Mouse (Mus musculus) testis, postnatal 10 days (tissue): ENCODE measurements around the gene Hhat.
A peak's percentile ranks its signal among the peaks of the same experiment; 100 is the strongest.

ENCODE experiments used
- DNase-seq: peaks from one replicate; pipeline ENCODE4 v3.0.0; 2021; ENCODE audit warnings: low spot score

The Hhat gene

DNA sequence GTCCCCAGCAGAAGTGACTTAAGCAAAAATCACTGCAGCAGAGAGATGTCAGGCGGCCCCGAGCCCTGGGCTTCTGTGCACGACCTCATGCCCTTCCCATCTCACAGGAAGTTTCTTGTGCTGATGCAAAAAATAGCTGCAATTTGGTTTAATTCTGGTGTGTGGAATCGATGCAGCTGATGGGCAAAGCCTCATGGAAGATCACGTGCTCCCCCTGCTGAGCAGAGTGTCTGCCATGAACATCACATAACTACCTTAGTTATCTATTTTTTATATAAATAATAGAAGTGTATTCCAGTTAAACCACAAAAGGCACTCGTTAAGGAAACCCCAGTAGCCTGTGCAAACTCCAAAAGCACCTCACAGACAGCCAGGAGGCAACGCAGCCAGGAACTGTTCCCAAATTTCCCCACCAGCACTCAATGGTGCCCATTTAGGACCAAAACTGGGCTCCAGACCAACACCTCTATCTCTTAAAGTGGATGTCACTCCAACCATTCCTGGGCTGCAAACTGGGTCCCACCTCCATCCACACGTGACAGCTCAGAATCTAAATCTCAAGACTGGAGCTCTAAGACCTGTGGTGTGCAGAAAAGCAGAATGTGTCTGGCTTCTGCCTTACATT is 118.9 kb downstream of the Hhat start:
- DNase-seq = no peak

DNA sequence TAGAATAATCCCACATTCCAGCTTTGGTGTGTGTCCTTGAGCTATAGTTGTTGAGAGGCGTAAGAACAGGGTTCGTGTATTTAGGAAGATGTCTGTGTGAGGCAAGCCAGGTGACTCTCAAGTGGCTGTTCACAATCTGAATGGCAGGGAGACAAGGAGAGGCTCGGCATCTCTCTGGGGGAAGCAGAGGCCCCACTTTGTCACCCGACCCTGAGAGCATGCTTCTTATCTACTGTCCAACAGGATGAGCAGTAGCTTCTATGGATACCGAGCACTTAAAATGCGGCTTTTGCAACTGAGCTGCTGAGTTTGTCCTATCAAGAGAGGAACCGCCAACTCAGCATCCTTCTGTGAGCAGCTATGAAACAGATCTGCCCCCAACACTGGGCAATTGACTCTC is 120.4 kb downstream of the Hhat start:
- no peak for DNase-seq

DNA sequence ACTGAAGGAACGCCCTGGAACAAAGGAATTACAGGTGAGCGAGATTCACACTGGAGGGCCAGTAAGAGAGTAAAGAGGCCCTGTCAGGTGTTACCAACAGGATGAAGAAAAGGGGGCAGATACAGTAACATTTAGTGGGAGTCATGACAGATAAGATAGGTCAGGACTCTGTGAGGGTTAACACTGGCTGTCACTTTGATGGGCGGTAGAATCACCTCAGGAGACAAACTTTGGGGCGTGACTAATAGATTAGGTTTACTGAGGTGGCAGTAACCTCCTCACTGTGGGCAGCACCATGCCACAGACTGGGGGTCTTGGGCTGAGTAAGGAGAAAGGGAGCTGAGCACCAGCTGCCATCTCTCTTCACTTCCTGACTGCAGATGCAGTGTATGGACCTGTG is 121.0 kb downstream of the Hhat start:
- no peak for DNase-seq

DNA sequence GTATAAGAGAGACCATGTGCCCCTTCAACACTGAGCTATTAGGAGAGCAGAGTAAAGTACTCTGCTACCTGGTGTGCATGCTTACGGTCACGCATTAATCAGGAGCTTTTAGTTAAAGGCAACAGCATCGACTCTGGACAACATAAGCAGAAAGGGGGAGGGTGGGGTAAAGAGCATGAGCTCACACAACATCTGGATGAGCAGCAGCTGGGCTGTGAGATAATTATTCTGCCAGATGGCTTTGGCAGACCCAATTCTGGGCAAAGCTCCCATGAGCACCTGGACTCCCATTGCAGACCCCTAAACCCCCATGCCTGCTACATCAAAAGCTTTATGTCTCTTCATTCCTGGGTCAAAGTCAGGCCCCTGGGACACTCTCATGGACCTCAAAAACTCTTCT is 121.8 kb downstream of the Hhat start:
- DNase-seq = no peak

DNA sequence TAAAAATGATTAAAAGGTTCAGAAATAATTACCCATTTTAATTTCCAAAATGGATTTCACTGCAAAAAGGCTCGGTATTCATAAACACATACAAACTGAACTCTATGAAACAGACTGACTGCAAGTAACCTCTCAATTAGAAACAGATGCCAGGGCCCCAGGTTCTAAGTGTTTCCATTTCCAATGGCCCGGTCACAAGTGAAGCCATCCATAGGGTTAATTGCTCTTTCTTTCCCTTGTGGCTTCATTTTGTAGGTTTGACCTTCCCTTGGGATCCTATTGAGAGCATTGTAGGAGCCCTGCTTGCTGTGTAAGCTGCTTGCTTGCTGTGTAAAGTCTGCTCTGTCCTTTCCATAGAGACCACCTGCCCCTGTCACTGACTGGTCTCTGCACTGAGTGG is 123.7 kb downstream of the Hhat start:
- DNase-seq = no peak

DNA sequence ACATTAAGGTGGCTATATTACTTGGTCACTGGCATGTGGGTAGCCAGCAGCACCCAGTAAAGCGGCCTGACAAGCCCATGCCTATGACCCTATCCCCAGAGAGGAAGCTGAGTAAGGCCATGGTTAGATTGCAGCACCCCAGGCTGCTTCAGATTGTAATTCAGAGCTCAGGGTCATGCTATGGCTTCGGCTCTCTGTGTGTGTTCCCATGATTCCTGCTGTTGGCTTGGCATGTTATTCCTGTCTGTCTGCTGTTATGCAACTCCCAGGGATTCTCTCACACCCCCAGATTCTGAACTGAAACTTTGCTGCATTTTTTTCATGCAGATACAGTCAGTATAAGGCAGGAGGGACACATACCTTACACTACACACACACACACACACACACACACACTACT is 128.9 kb downstream of the Hhat start:
- DNase-seq = no peak

DNA sequence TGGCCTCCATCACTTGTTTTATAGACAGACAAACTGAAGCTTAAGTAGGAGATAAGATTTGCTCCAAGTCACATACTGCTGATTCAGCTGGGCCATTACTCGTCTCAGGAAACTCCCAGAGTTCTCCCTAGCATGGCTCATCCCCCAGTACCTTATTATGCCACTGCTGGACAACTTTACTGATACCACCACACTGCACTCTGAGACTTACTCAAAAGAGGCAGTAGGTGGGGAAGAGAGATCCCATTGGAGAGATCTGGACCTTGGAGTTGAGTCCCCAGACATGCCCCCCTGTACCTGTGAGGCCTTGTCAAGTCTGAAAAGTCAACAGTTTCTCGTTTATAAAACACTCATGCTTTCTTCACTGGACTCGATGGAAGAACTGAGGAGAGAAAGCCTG is 131.8 kb downstream of the Hhat start:
- DNase-seq = no peak

DNA sequence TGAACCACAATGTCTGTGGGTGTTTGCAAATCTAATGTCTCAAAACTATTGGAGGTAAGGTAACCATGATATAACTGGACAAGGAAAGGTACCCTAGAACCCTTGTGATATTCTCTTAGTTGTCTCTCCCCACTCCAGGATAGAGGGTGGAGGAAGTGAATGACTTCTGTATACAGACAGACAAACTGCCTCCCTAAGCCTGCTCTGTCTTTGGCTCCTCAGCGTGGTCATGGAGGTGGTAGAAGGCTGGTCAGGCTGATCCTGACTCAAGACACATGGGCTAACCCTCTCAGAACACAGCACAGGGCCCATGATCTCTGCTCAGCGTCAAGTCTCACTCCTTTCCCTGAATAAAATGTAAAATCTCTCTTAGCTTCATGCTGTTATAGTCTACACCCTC is 149.2 kb downstream of the Hhat start:
- DNase-seq = no peak

DNA sequence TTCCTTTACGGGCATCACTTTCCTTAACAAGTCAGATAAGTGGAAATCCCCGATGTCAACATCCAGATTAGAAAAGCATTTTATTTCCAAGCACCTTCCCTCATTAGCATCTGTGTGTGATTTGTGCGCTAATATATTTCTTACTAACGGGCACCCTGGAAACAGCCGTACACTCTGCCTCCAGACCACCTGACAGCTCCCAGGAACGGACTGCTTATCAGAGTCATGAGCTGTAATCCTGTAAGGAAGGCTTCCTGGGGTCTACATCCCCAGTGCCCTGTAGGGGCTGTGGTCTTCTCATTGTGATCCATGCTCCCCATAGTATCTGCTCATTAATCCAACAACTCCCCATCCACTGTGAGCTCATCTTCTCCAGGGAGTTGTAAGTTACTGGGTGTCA is 157.8 kb downstream of the Hhat start:
- no peak for DNase-seq

DNA sequence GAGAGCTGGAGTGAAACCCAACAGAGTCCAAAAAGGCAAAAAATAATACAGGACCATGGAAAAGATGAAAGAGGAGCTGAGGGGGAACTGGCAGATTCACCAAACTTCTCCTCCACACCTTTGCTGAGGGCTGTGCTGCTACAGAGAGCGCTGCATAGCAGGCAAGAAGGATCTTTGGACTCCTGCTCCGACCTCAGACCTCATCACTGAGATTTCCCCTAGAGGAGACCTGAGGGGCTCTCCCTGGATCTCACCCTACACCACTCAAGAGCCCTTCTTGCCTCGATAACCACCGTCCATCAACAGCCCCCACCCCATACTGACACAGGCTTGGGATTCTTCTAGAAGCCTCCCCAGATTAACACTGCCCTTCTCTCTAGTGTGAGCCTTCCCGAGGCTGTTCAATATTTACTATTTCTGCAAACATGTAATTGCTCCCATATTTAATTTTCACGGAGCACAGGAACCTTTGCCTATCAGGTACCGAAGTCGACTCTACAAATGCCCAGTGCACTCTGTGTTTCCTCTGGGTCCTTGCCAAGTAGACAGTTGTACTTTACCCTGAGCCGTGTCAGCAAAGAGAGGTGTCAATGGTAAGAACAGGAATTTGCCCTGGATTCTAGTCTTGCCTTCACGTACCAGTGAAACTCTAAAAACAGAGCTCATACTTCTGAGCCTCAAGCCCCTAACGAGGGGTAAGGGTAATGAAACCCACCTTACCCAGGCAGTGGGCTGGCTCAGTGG is 158.9 kb downstream of the Hhat start:
- no peak for DNase-seq

DNA sequence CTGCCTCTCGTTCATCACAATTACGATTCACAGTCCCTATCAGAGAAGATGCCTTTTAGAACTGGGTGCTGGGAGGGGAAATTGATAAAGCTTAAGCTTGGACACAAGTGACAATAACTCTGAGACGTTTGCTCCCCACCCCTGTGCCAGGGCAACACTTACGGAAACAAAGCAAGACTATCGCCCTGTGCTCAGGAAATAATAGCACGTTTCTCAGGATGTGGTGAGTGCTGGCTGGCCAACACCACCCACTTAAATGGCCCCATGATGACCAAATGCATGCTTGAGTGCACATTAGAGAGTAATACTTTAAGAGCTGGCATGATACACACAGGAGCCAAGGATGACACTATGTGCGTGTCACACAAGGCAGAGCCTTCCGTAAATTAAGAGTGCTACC is 164.1 kb downstream of the Hhat start:
- DNase-seq = no peak

DNA sequence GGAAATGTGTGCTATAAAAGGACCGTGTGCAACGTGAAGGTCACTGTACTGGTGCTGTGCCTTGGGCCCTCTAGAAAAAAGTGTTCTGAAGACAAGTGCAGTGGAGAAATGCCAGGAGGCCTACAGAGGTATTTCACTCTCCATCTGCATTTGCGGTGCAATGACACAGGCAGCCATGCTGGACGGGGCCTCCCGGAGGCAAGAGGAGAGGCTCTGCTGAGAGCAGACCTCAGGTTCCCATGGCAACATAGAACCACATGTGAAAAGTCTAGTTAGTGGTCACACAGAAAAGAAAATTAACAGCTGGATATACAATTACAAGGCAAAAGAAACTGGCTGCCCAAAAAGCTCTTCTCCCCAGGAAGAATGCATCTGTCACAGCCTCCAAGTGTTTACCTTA is 166.6 kb downstream of the Hhat start:
- DNase-seq = no peak

DNA sequence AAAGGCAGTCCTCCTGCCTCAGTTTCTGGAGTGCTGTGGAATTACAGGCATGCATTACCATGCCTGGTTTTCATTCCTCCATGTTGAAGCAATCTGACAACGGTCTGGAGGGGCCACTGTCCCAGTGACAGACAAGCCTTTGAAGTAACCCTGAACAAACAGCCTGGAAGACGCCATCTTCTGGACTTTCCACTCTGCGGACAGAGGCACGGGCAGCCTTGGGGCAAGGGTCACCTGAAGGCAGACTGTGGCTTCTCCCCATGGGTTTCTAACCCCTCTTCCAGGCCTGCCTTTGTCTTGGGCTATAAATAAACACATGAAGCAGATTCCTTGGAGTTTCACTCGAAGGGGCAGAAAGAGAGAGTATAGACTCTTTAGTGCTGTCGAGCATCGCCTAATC is 167.5 kb downstream of the Hhat start:
- no peak for DNase-seq

DNA sequence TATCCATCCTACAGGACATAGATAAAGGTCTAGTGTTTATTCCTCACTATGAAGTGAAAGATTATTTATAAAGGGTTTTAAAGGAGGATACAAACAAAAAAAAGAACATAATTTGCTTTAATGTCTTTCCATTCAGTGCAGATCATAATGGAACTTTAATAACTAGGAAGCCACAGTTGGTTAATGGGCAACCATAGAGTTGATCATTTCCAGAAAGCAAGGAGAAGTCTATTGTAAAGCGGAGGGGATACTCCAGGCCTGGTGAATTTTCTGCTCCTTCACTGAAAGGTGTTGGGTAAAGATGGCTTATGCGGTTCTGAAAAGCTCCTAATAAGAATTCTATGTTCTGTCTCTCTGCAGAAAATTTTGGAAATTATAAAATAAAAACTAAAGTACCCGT is 169.8 kb downstream of the Hhat start:
- no peak for DNase-seq

DNA sequence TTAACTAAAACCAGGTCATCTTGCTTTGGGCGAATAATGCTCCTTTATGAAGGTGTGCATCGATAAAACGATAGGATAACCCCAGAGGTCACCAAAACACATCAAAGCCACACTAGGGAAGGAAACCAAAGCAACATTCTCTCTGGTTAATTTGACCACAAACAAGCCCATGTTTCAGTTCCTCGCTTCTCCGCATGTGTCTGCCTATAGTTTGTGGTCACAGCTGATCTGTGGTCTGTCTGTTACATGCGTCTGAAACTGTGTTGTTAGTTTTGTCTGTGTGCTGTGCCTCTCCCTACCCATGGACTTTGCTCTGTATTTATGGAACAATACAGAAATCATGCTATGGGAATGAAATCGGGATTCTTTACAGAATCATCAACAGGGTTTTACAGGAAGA is 171.3 kb downstream of the Hhat start:
- no peak for DNase-seq

DNA sequence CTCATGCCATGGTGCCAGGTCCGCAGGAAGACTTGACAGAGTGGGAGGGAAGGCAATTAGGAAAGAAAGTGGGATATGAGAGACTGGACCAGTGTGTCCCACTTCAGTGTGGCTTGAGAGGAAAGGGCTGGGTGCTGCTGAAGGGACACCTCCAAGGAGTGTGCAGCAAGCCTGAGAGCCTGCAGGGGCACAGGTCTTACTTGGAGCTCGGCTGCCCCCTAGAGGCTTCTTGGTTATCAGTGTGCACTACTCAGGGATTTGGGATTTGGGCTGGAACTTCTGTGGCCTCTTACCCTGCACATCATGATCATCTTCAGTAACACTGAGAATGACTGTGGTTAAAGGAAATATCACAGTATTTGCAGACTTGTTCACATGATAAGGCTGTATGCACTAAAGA is 172.6 kb downstream of the Hhat start:
- DNase-seq = peak; percentile 91

DNA sequence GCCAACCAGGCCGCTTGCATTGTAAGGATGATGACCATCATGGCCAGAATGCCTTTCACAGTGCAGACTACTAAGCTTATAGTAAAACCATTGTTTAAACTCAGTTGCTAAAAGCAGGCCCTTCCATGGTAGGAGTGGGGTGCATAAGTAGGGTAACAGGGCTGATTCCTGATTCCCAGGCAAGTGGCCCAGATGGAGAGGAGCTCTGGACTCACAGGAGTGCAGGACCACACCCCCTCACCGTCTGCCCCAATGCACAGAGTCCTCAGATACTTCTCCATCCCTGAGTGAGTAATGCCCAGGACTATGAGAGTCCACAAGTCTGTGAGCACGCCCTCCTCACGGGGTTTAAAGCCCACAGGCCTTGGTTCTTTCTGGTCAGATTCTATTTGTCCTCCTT is 175.6 kb downstream of the Hhat start:
- no peak for DNase-seq

DNA sequence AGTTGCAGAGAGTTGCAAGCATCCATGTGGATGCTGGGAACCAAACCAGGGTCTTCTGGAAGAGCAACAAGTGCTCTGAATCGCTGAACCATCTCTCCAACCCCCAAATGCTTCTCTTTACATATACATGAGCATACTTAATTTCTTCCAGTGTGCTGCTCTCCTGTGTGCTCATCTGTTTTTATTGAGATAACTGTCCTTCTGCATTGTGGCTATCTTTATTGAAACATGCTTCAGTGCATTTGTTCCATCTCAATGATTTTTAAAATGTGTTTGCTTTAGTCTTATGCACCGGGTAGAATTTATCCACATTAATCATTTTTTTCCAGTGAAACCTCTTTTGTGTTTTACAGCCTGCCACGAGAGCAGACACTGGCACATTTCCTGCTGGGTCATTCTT is 177.5 kb downstream of the Hhat start:
- DNase-seq = no peak

DNA sequence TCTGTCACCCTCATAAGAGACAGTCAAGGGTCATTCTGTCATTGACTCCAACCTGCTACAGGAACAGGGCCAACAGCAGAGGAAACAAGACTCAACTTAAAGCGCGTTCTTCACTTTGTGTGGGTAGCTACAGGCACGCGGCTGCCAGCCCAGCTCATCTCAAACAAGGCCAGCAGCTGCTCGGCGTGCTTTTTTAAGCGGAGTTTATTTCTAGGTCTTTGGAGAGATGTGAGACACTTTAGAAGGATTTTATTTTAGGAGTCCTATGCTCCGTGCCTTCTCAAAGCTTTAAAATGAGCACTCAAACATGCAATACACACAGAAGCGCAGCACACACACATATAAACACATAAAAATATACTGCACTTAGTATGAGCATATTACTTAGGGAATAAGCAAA is 183.6 kb downstream of the Hhat start:
- peak; percentile 15 for DNase-seq

DNA sequence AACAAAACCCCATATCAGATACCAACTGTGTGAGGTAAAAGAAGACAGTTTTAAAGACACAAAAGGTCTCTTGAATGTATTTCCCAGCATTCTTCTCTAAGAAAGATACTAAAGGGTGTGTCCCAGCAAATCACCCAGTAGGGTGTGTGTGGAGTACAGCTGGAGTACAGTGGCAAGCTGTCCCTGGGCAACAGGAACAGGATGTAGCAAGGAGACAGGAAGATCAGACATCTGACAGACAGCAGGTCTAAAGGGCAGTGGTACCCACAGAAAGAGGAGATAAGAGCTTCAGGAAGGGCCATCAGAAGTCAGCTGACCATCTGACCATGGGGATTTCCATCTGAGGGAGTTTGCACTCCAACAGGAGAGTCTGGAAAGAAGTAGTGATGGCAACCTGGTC is 185.7 kb downstream of the Hhat start:
- peak; percentile 30 for DNase-seq

DNA sequence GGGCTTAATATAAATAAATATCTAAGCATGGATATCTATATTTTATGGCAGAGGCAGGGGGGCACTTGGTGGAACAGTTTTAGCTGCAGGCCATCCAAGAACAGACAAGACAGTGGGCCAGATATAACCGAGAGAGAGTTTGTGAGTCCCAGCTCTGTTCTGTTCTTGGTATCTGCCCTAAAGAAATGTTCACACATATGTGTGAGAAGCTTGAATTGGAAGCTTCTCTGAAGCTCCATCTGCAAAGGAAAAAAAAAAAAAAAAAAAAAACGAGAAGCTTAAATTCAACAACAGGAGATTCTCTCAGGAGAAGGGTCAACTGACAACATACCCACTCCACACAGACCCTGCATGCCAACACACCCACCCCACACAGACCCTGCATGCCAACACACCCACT is 188.1 kb downstream of the Hhat start:
- no peak for DNase-seq

DNA sequence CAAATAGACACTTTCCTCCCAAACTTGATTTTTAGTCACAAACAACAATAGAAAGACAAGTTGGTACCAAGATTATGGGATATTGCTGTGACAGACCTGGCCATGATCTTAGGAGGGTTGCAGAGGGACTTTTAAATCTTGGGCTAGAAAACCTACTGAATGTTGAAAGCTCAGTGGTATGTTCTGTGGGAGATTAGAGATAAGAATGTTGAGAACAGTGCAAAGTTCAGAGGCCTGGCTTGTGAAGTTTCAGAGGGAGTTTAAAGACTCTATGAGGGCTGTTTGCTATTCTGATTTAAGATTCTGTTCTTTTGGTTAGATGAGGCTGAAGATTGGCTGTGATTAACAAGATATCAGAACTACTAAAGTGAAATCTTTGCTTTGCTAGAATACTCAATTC is 206.3 kb downstream of the Hhat start:
- no peak for DNase-seq

DNA sequence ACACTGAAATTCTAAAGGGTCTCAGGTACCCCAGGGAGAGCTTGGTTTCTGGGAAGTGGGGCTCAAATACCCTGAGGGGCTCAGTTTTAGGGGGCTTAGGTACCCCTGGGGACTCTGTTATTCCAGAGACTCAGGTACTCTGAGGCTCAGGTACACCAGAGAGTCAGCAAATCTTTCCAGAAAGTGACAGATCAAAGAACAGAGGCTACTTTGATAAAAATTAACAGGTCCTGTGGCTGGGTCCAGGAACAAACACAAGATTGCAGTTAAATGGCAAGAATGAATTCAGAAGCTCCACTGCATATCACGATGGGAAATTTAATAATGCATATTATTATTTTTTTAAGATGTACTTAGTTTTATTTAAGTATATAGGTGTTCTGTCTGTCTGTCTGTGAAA is 211.7 kb downstream of the Hhat start:
- DNase-seq = no peak

DNA sequence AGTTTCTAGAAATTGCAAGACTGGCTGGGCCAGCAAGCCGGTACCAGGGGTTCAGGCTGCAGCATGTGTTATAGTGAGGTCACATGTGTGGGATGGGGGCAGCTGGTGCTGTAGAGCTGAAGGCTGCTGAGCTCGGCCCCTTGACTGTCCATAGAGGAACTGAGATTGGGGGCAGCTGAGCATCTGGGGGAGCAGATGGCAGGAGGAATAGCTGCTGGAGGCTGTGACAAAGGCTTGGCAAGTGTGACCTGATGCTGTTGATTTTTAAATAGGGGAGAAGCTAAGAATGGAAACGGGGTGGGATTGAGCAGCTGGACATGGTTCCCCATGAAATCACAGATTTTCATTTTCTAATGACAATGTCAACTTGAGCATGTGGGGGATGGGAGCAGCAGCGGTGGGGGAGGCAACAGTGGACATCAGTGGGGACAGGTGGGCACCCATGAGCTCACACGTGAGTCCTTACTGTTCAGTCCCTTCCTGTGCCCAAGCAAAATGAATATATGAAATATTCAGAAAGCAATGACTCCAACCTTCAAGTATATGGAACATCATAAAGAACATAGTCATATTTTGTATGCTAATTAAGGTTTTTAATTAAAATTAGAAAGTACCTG is 212.9 kb downstream of the Hhat start:
- DNase-seq = no peak
